Mouse (Mus musculus) heart, adult 2 months (tissue): ENCODE results near the gene Atxn2. TPM values are rescaled to one million over a fixed set of nuclear protein-coding genes. Genes with fewer than 3 reads are reported as not detected.

ENCODE experiments used
- DNase-seq, 2 experiments: peaks; one replicate each; pipeline ENCODE4 v3.0.0; 2021
- H3K27ac ChIP-seq: fragments of 200-600 bp; 2 replicates; pipeline ENCODE4 v1.8.1; 2022
- H3K27me3 ChIP-seq: fragments of 200-500 bp; 2 replicates; pipeline ENCODE4 v1.6.1; 2012; ENCODE audit warnings: mild to moderate bottlenecking, low read length, inconsistent platforms, mixed read lengths; ENCODE audit not compliant: control insufficient read depth, insufficient read depth
- H3K36me3 ChIP-seq: fragments of 200-500 bp; 2 replicates; pipeline ENCODE4 v1.6.1; 2012; ENCODE audit warnings: low read length, inconsistent platforms; ENCODE audit not compliant: control insufficient read depth, insufficient read depth
- H3K4me1 ChIP-seq: fragments of 200-500 bp; 2 replicates; pipeline ENCODE4 v1.6.1; 2011; ENCODE audit warnings: low read length; ENCODE audit not compliant: control insufficient read depth, insufficient read depth
- H3K4me3 ChIP-seq: fragments of 200-600 bp; 2 replicates; pipeline ENCODE4 v1.8.1; 2022
- H3K79me2 ChIP-seq: fragments of 200-500 bp; replicated peaks from 2 replicates; pipeline ENCODE4 v1.6.1; 2012; ENCODE audit warnings: mild to moderate bottlenecking, inconsistent platforms, low read length, moderate library complexity, mixed read lengths; ENCODE audit not compliant: control insufficient read depth, insufficient read depth
- H3K9ac ChIP-seq: fragments of 200-500 bp; 2 replicates; pipeline ENCODE4 v1.6.1; 2012; ENCODE audit warnings: low read depth, mild to moderate bottlenecking, control low read depth, inconsistent platforms, low read length, mixed read lengths
- CTCF ChIP-seq: fragments of 200-600 bp; IDR thresholded peaks from 2 replicates; pipeline ENCODE4 v1.8.1; 2022; ENCODE audit warnings: antibody characterized with exemption, mild to moderate bottlenecking, moderate library complexity
- EP300 ChIP-seq: fragments of 200-500 bp; IDR thresholded peaks from 2 replicates; pipeline ENCODE4 v1.6.1; 2011; ENCODE audit warnings: low read depth, low read length, control low read depth; ENCODE audit not compliant: insufficient read depth
- POLR2A ChIP-seq: fragments of 200-500 bp; IDR thresholded peaks from 2 replicates; pipeline ENCODE4 v1.6.1; 2011; ENCODE audit warnings: mild to moderate bottlenecking, low read depth, low read length, control low read depth; ENCODE audit not compliant: insufficient read depth
- WGBS: fragments of 180-500 bp; shearing (Covaris S2); methylation state at CpG from one replicate; pipeline ENCODE4 v1.1.7; 2018; 5-methylcytosine and 5-hydroxymethylcytosine counted together
- intact Hi-C: fragments of 180-260 bp; cut with DNase I; formaldehyde crosslinking; loops from one replicate; pipeline ENCODE4 v1.15.1; 2025
- polyA plus RNA-seq: library from polyadenylated mRNA; depleted of rRNA; stranded (reverse); fragments of >200 nt; gene quantifications from 2 replicates; pipeline ENCODE4 v1.2.3, GENCODE M21; 2012
- total RNA-seq, 2 experiments: library from RNA; stranded (reverse); gene quantifications; 2 replicates each; pipeline ENCODE4 v1.2.3; 2021

The Atxn2 gene
- total and polyA plus RNA-seq, 3 experiments, result 133 to 161 (median 155) TPM

GRCm38 (mm10) chr5:121692897-121693296 is 18.2 kb upstream of the Atxn2 start:
- DNase-seq, result no peak
- no peaks in the 10 kb centered on the region for H3K79me2 ChIP-seq
- WGBS, result 80% methylated on average over 4 of the region's 4 CpGs
- intact Hi-C loops, result no loop called here
- H3K27me3 ChIP-seq, result no peaks in the 10 kb centered on the region
- H3K9ac ChIP-seq, result no peak overlapping the region
- peaks cover 1% of the 10 kb centered on the region for H3K4me1 ChIP-seq
- no peak overlapping the region for H3K4me3 ChIP-seq
- TF ChIP-seq POLR2A (no peak), CTCF (no peak), EP300 (no peak)
- H3K27ac ChIP-seq, result no peak overlapping the region
- H3K36me3 ChIP-seq, result no peaks in the 10 kb centered on the region

GRCm38 (mm10) chr5:121696761-121697160 is 14.4 kb upstream of the Atxn2 start:
- Histone ChIP-seq H3K36me3 (no peaks in the 10 kb centered on the region), H3K79me2 (no peaks in the 10 kb centered on the region), H3K27ac (no peak overlapping the region), H3K9ac (no peak overlapping the region), H3K4me3 (no peak overlapping the region), H3K27me3 (no peaks in the 10 kb centered on the region), H3K4me1 (peaks cover 3% of the 10 kb centered on the region)
- TF ChIP-seq POLR2A (no peak), EP300 (no peak), CTCF (no peak)
- intact Hi-C loops, result no loop called here
- 65% methylated on average over 6 of the region's 6 CpGs for WGBS
- DNase-seq, result no peak

GRCm38 (mm10) chr5:121699891-121700290 is 11.2 kb upstream of the Atxn2 start:
- Histone ChIP-seq H3K4me1 (peaks cover 3% of the 10 kb centered on the region), H3K79me2 (no peaks in the 10 kb centered on the region), H3K9ac (no peak overlapping the region), H3K27me3 (no peaks in the 10 kb centered on the region), H3K36me3 (no peaks in the 10 kb centered on the region), H3K4me3 (no peak overlapping the region), H3K27ac (no peak overlapping the region)
- 58% methylated on average over 5 of the region's 5 CpGs for WGBS
- intact Hi-C loops, result no loop called here
- TF ChIP-seq EP300 (no peak), CTCF (no peak), POLR2A (no peak)
- DNase-seq, result no peak

GRCm38 (mm10) chr5:121700496-121700895 is 10.6 kb upstream of the Atxn2 start:
- H3K27me3 ChIP-seq, result no peaks in the 10 kb centered on the region
- intact Hi-C loops, result no loop called here
- H3K9ac ChIP-seq, result peak overlapping the region; percentile 38
- DNase-seq, result peak in 1 of 2 experiments; percentile 31
- TF ChIP-seq EP300, result no peak
- no peak for TF ChIP-seq POLR2A
- no peaks in the 10 kb centered on the region for H3K79me2 ChIP-seq
- no peak overlapping the region for H3K4me3 ChIP-seq
- H3K36me3 ChIP-seq, result no peaks in the 10 kb centered on the region
- no peak overlapping the region for H3K27ac ChIP-seq
- peaks cover 3% of the 10 kb centered on the region for H3K4me1 ChIP-seq
- 12% methylated on average over 11 of the region's 11 CpGs for WGBS

- Histone ChIP-seq H3K4me1 (peaks cover 3% of the 10 kb centered on the region), H3K27ac (no peak overlapping the region), H3K79me2 (no peaks in the 10 kb centered on the region), H3K4me3 (no peak overlapping the region), H3K27me3 (no peaks in the 10 kb centered on the region), H3K36me3 (no peaks in the 10 kb centered on the region), H3K9ac (no peak overlapping the region)
- intact Hi-C loops, result no loop called here
- no peak for DNase-seq
- TF ChIP-seq EP300 (no peak), POLR2A (no peak), CTCF (no peak)
- 59% methylated on average over 8 of the region's 8 CpGs for WGBS
Observed at GRCm38 (mm10) chr5:121701111-121701769, 9.9 kb upstream of the Atxn2 start.

- Histone ChIP-seq H3K27me3 (no peaks in the 10 kb centered on the region), H3K4me3 (no peak overlapping the region), H3K79me2 (no peaks in the 10 kb centered on the region), H3K4me1 (peaks cover 3% of the 10 kb centered on the region), H3K36me3 (no peaks in the 10 kb centered on the region), H3K9ac (no peak overlapping the region), H3K27ac (no peak overlapping the region)
- DNase-seq, result no peak
- WGBS, result 72% methylated on average over 1 of the region's 1 CpGs
- intact Hi-C loops, result no loop called here
- TF ChIP-seq CTCF (no peak), POLR2A (no peak), EP300 (no peak)
Observed at GRCm38 (mm10) chr5:121703341-121703740, 7.8 kb upstream of the Atxn2 start.
